Mouse (Mus musculus) limb, embryonic 10.5 days (tissue): ENCODE results near the gene Slc35d3. TPM values are rescaled to one million over a fixed set of nuclear protein-coding genes. Genes with fewer than 3 reads are reported as not detected.

ENCODE experiments used
- DNase-seq: peaks from one replicate; pipeline ENCODE4 v3.0.0-alpha.2; 2017; ENCODE audit warnings: low spot score
- H3K27ac ChIP-seq: fragments of 300-500 bp; sonication (generic); 2 replicates; pipeline ENCODE4 v1.5.1; 2016; ENCODE audit warnings: mild to moderate bottlenecking
- H3K27me3 ChIP-seq: fragments of 300-500 bp; sonication (generic); 2 replicates; pipeline ENCODE4 v1.6.1; 2016; ENCODE audit warnings: low read depth, mild to moderate bottlenecking; ENCODE audit not compliant: poor library complexity, severe bottlenecking
- H3K36me3 ChIP-seq: fragments of 300-500 bp; sonication (generic); 2 replicates; pipeline ENCODE4 v1.6.1; 2016; ENCODE audit warnings: mild to moderate bottlenecking, moderate library complexity
- H3K4me1 ChIP-seq: fragments of 300-500 bp; sonication (generic); 2 replicates; pipeline ENCODE4 v1.6.1; 2016
- H3K4me3 ChIP-seq: fragments of 300-500 bp; sonication (generic); 2 replicates; pipeline ENCODE4 v1.5.1; 2016; ENCODE audit warnings: mild to moderate bottlenecking, moderate library complexity
- H3K9me3 ChIP-seq: fragments of 300-500 bp; sonication (generic); replicated peaks from 2 replicates; pipeline ENCODE4 v1.6.1; 2016; ENCODE audit warnings: mild to moderate bottlenecking
- WGBS: fragments of 180-500 bp; shearing (Covaris S2); methylation state at CpG from one replicate; pipeline ENCODE4 v1.1.7; 2016; 5-methylcytosine and 5-hydroxymethylcytosine counted together
- polyA plus RNA-seq: library from polyadenylated mRNA; unstranded; fragments of >200 nt; fragmentation: Nextera tagmentation; extraction: Ambion mirVana; gene quantifications from 2 replicates; pipeline ENCODE4 v1.2.1, GENCODE M21; 2016

Gene Slc35d3
- polyA plus RNA-seq, 1 experiment from 2014 or later: 1.1 TPM

- H3K36me3 ChIP-seq: no peaks in the 10 kb centered on the region
- DNase-seq: no peak
- H3K27ac ChIP-seq: no peak overlapping the region
- peaks cover 19% of the 10 kb centered on the region for H3K4me1 ChIP-seq
- 88% methylated on average over 7 of the region's 7 CpGs for WGBS
- peaks cover 26% of the 10 kb centered on the region for H3K27me3 ChIP-seq
- H3K4me3 ChIP-seq: no peak overlapping the region
- no peaks in the 10 kb centered on the region for H3K9me3 ChIP-seq
Measured at GRCm38 (mm10) chr10:19855597-19856306, 4.5 kb upstream of the Slc35d3 start.

GRCm38 (mm10) chr10:19853609-19854008 lies 2.4 kb upstream of the Slc35d3 start:
- Histone ChIP-seq H3K36me3 (no peaks in the 10 kb centered on the region), H3K27me3 (peaks cover 47% of the 10 kb centered on the region), H3K4me3 (no peak overlapping the region), H3K27ac (no peak overlapping the region), H3K9me3 (no peaks in the 10 kb centered on the region), H3K4me1 (peaks cover 39% of the 10 kb centered on the region)
- DNase-seq: no peak
- WGBS: 53% methylated on average over 2 of the region's 2 CpGs

GRCm38 (mm10) chr10:19852776-19853175 lies 1.5 kb upstream of the Slc35d3 start:
- Histone ChIP-seq H3K27me3 (peaks cover 54% of the 10 kb centered on the region), H3K4me3 (no peak overlapping the region), H3K36me3 (no peaks in the 10 kb centered on the region), H3K9me3 (no peaks in the 10 kb centered on the region), H3K4me1 (peaks cover 39% of the 10 kb centered on the region), H3K27ac (no peak overlapping the region)
- WGBS: 30% methylated on average over 6 of the region's 6 CpGs
- no peak for DNase-seq

GRCm38 (mm10) chr10:19850544-19850997 lies 688 bp downstream of the Slc35d3 start:
- H3K4me1 ChIP-seq: peaks cover 39% of the 10 kb centered on the region
- peak overlapping the region; percentile 67 for H3K4me3 ChIP-seq
- WGBS: under 1% methylated on average over 36 of the region's 36 CpGs
- peak overlapping the region; percentile 70 for H3K27ac ChIP-seq
- H3K36me3 ChIP-seq: no peaks in the 10 kb centered on the region
- no peaks in the 10 kb centered on the region for H3K9me3 ChIP-seq
- peaks cover 57% of the 10 kb centered on the region for H3K27me3 ChIP-seq
- DNase-seq: no peak

GRCm38 (mm10) chr10:19849771-19850365 lies 1.4 kb downstream of the Slc35d3 start:
- peak overlapping the region; percentile 67 for H3K4me3 ChIP-seq
- WGBS: under 1% methylated on average over 32 of the region's 32 CpGs
- H3K27ac ChIP-seq: peak overlapping the region; percentile 67
- peaks cover 58% of the 10 kb centered on the region for H3K27me3 ChIP-seq
- no peaks in the 10 kb centered on the region for H3K36me3 ChIP-seq
- H3K9me3 ChIP-seq: no peaks in the 10 kb centered on the region
- DNase-seq: peak; percentile 68
- peaks cover 39% of the 10 kb centered on the region for H3K4me1 ChIP-seq

- WGBS: 3% methylated on average over 44 of the region's 44 CpGs
- DNase-seq: peak; percentile 51
- H3K4me1 ChIP-seq: peaks cover 39% of the 10 kb centered on the region
- no peaks in the 10 kb centered on the region for H3K9me3 ChIP-seq
- H3K36me3 ChIP-seq: no peaks in the 10 kb centered on the region
- H3K27me3 ChIP-seq: peaks cover 62% of the 10 kb centered on the region
- 0 out of 2 replicates have a peak overlapping the region, but pooled peaks have one; percentile 25 for H3K27ac ChIP-seq
- H3K4me3 ChIP-seq: peak overlapping the region; percentile 67
Measured at GRCm38 (mm10) chr10:19848928-19849770, 2.1 kb downstream of the Slc35d3 start.

GRCm38 (mm10) chr10:19839836-19840235 lies 11.4 kb downstream of the Slc35d3 start:
- DNase-seq: no peak
- Histone ChIP-seq H3K27ac (no peak overlapping the region), H3K4me1 (no peaks in the 10 kb centered on the region), H3K27me3 (0 out of 2 replicates have a peak, but pooled peaks cover 3% of the 10 kb centered on the region), H3K36me3 (no peaks in the 10 kb centered on the region), H3K9me3 (no peaks in the 10 kb centered on the region), H3K4me3 (no peak overlapping the region)
- WGBS: 93% methylated on average over 5 of the region's 5 CpGs

- WGBS: 88% methylated on average over 8 of the region's 8 CpGs
- no peaks in the 10 kb centered on the region for H3K9me3 ChIP-seq
- H3K4me3 ChIP-seq: no peak overlapping the region
Measured at GRCm38 (mm10) chr10:19835887-19836710, 15.2 kb downstream of the Slc35d3 start.

GRCm38 (mm10) chr10:19834222-19834621 lies 17.0 kb downstream of the Slc35d3 start:
- Histone ChIP-seq H3K36me3 (no peaks in the 10 kb centered on the region), H3K4me1 (no peaks in the 10 kb centered on the region), H3K27ac (no peak overlapping the region), H3K9me3 (no peaks in the 10 kb centered on the region), H3K4me3 (no peak overlapping the region), H3K27me3 (no peaks in the 10 kb centered on the region)
- WGBS: 94% methylated on average over 6 of the region's 6 CpGs
- DNase-seq: no peak

More at GRCm38 (mm10) chr10:19835887-19836710, 15.2 kb downstream of the Slc35d3 start:
- H3K27me3 ChIP-seq: no peaks in the 10 kb centered on the region
- no peaks in the 10 kb centered on the region for H3K4me1 ChIP-seq
- DNase-seq: no peak
- H3K36me3 ChIP-seq: no peaks in the 10 kb centered on the region
- no peak overlapping the region for H3K27ac ChIP-seq

GRCm38 (mm10) chr10:19831072-19831849 lies 20.0 kb downstream of the Slc35d3 start:
- H3K4me1 ChIP-seq: no peaks in the 10 kb centered on the region
- WGBS: 85% methylated on average over 5 of the region's 5 CpGs
- no peak for DNase-seq

GRCm38 (mm10) chr10:19820986-19821385 lies 30.3 kb downstream of the Slc35d3 start:
- Histone ChIP-seq H3K4me1 (no peaks in the 10 kb centered on the region), H3K27me3 (peaks cover 9% of the 10 kb centered on the region; the same call in 1 of the 2 replicates), H3K36me3 (no peaks in the 10 kb centered on the region), H3K4me3 (no peak overlapping the region), H3K27ac (no peak overlapping the region), H3K9me3 (no peaks in the 10 kb centered on the region)
- WGBS: 57% methylated on average over 3 of the region's 3 CpGs
- no peak for DNase-seq

More at GRCm38 (mm10) chr10:19831072-19831849, 20.0 kb downstream of the Slc35d3 start:
- H3K36me3 ChIP-seq: no peaks in the 10 kb centered on the region
- H3K4me3 ChIP-seq: no peak overlapping the region
- no peak overlapping the region for H3K27ac ChIP-seq
- no peaks in the 10 kb centered on the region for H3K9me3 ChIP-seq
- no peaks in the 10 kb centered on the region for H3K27me3 ChIP-seq
